Mouse (Mus musculus): Measurements from ENCODE around the gene Itga9.
"Not testable (repeated sequence)": the region's sequence is repeated elsewhere in the genome, so short reads cannot be mapped to it uniquely, and the experiment has no call there.

GRCm38 (mm10) chr9:118600393-118600792, 6.1 kb upstream of the Itga9 start:
- not testable (repeated sequence) for TF ChIP-seq POLR2A (IDR thresholded peaks at IDR 0.05; ENCODE audit: borderline replicate concordance, insufficient read depth, low read length); CTCF (IDR thresholded peaks at IDR 0.05; ENCODE audit: borderline replicate concordance, insufficient read depth, low read depth, low read length)
